Mouse (Mus musculus): Measurements from ENCODE around the gene Aagab. TPM values are rescaled to one million over a fixed set of nuclear protein-coding genes. Genes with fewer than 3 reads are reported as not detected.

Gene Aagab
- polyA plus RNA-seq, 1 experiment from 2014 or later: 55.4 TPM

DNA sequence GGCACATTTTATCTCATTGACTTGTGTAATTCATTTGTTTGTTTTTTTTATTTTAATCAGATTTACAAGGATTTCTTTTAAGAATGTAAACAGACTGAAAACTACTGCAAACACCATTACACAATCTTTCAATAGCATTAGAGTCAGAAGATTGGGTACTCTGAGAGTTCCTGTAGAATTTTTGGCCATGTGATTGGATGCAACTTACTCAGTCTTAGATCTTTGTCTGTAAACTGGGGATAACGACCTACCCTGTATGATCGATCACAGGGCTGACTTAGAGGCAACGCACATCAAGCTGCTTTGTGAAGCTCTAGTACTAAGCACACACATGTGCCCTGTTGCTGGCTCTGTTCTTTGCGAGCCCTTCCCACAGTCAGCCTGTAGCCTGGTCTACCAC lies 11.9 kb upstream of the Aagab start:
- no peak for ATAC-seq (ENCODE audit: low FRiP score)
- H3K36me3 ChIP-seq (ENCODE audit: control insufficient read depth, insufficient read depth, low read length): no peaks in the 10 kb centered on the region
- H3K27ac ChIP-seq (ENCODE audit: low read depth, low read length): no peak overlapping the region
- H3K9ac ChIP-seq (ENCODE audit: low read depth, low read length): no peak overlapping the region
- no peak overlapping the region for H3K4me3 ChIP-seq (ENCODE audit: low read depth, low read length)
- no peak overlapping the region for H3K4me2 ChIP-seq (replicated peaks; ENCODE audit: low read depth, low read length)
- H3K4me1 ChIP-seq (replicated peaks; ENCODE audit: control insufficient read depth, insufficient read depth, low read length): no peaks in the 10 kb centered on the region
- 97% methylated on average over 4 of the region's 4 CpGs for WGBS
- H3K9me3 ChIP-seq (ENCODE audit: control insufficient read depth, low read length): no peaks in the 10 kb centered on the region
- H3K27me3 ChIP-seq (ENCODE audit: control insufficient read depth, insufficient read depth, low read length): no peaks in the 10 kb centered on the region
- DNase-seq (ENCODE audit: low spot score): no peak

DNA sequence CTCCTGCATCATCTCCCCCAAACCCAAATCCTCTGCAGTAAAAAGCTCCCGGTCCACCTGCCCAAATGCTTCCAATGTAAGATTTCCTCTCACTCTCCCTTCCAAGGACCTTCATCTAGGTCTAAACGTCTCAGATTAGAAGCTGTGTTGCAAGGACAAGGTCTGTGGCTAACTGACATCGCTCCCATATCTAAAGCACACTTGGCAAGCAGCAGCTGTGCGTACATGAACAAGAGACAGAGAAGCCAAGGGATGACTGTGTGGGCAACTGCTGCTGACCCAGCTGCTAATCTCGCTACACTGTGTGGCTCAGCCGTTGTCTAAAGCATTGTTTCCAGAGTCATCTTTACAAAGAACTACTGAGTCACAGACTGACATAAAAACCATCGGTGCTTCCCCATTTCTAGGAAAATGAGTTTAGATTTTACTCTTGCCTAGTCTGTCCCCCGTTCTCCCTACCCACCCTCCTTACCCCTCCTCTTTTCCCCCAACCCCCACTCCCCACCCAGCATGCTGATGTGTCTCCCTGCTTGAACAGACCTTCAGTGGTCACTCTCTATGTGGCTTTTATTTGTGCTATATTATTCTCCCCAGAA lies 10.7 kb upstream of the Aagab start:
- DNase-seq (ENCODE audit: low spot score) (no peak), ATAC-seq (ENCODE audit: low FRiP score) (no peak)
- no peak overlapping the region for H3K27ac ChIP-seq (ENCODE audit: low read depth, low read length)
- H3K36me3 ChIP-seq (ENCODE audit: control insufficient read depth, insufficient read depth, low read length): no peaks in the 10 kb centered on the region
- H3K27me3 ChIP-seq (ENCODE audit: control insufficient read depth, insufficient read depth, low read length): no peaks in the 10 kb centered on the region
- no peak overlapping the region for H3K4me2 ChIP-seq (replicated peaks; ENCODE audit: low read depth, low read length)
- H3K9ac ChIP-seq (ENCODE audit: low read depth, low read length): no peak overlapping the region
- no peaks in the 10 kb centered on the region for H3K4me1 ChIP-seq (replicated peaks; ENCODE audit: control insufficient read depth, insufficient read depth, low read length)
- H3K9me3 ChIP-seq (ENCODE audit: control insufficient read depth, low read length): no peaks in the 10 kb centered on the region
- 92% methylated on average over 8 of the region's 8 CpGs for WGBS
- no peak overlapping the region for H3K4me3 ChIP-seq (ENCODE audit: low read depth, low read length)

DNA sequence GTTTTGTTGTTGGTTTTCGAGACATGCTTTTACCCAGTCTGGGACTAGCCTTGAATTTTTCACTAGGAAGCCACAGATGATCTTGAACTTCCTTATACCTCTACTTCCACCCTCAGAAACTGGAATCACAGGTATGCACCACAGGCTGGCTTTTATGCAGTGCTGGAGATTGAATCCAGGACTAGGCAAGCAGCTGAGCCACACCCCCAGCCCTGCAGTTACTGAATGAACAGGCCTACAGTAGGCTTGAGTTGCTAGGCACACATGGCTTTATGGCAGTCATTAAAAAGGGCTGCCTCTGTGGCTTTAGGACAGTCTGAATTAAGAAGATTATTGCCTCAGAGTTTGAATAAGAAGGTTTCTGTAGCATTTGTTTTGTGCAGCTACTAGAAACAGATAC lies 7.4 kb upstream of the Aagab start:
- H3K27ac ChIP-seq (ENCODE audit: low read depth, low read length): no peak overlapping the region
- WGBS: 100% methylated on average over 1 of the region's 1 CpGs
- no peak for ATAC-seq (ENCODE audit: low FRiP score)

DNA sequence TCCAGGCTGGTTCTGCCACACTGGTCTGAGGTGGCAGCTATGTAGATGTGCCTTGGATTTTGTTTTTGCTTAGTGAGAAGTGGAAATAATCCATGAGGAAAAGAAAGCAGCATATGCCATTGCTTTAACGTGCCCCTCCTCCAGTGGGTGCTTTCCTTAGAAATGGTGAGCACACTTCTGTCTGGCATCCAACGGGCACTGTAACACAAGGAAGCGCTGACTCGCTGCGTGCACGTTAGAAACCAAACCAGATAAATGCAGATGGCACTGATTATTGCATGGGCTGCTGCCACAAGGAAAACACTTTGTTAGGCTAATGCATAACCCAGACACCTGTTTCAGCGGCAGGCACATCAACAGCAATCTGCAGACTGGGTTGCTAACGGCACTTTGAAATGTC lies 6.8 kb upstream of the Aagab start:
- WGBS: 93% methylated on average over 8 of the region's 8 CpGs

More for the DNA sequence above, 7.4 kb upstream of the Aagab start:
- H3K9me3 ChIP-seq (ENCODE audit: control insufficient read depth, low read length): no peaks in the 10 kb centered on the region
- H3K9ac ChIP-seq (ENCODE audit: low read depth, low read length): no peak overlapping the region
- no peak overlapping the region for H3K4me2 ChIP-seq (replicated peaks; ENCODE audit: low read depth, low read length)
- no peaks in the 10 kb centered on the region for H3K36me3 ChIP-seq (ENCODE audit: control insufficient read depth, insufficient read depth, low read length)
- H3K4me1 ChIP-seq (replicated peaks; ENCODE audit: control insufficient read depth, insufficient read depth, low read length): no peaks in the 10 kb centered on the region
- DNase-seq (ENCODE audit: low spot score): no peak
- H3K4me3 ChIP-seq (ENCODE audit: low read depth, low read length): no peak overlapping the region
- no peaks in the 10 kb centered on the region for H3K27me3 ChIP-seq (ENCODE audit: control insufficient read depth, insufficient read depth, low read length)

DNA sequence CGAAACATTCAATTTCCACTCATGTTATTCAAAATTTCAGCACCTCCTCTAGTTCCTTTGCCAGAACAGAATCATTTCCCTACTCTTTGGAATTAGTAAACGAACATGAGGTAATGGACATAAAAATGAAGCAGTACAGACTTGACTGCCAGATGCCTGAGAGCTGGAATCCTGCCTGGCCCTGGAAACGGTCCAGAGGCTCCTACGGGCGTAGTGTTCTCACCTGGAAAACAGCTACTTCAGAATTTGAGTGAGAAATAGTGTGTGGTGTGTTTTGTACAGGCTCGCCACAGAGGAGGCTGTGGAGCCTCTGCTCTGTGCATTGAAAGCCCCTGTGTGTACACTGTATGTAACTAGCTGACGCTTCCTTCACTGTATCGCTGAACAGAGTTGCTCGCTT lies 5.8 kb upstream of the Aagab start:
- H3K36me3 ChIP-seq (ENCODE audit: control insufficient read depth, insufficient read depth, low read length): no peaks in the 10 kb centered on the region
- 92% methylated on average over 9 of the region's 9 CpGs for WGBS
- no peak for DNase-seq (ENCODE audit: low spot score)
- H3K4me3 ChIP-seq (ENCODE audit: low read depth, low read length): no peak overlapping the region
- H3K27ac ChIP-seq (ENCODE audit: low read depth, low read length): no peak overlapping the region
- H3K9me3 ChIP-seq (ENCODE audit: control insufficient read depth, low read length): no peaks in the 10 kb centered on the region
- no peak for ATAC-seq (ENCODE audit: low FRiP score)
- H3K4me1 ChIP-seq (replicated peaks; ENCODE audit: control insufficient read depth, insufficient read depth, low read length): no peaks in the 10 kb centered on the region
- H3K4me2 ChIP-seq (replicated peaks; ENCODE audit: low read depth, low read length): no peak overlapping the region
- H3K27me3 ChIP-seq (ENCODE audit: control insufficient read depth, insufficient read depth, low read length): no peaks in the 10 kb centered on the region
- no peak overlapping the region for H3K9ac ChIP-seq (ENCODE audit: low read depth, low read length)

More for the DNA sequence above, 6.8 kb upstream of the Aagab start:
- H3K27ac ChIP-seq (ENCODE audit: low read depth, low read length): no peak overlapping the region
- no peaks in the 10 kb centered on the region for H3K9me3 ChIP-seq (ENCODE audit: control insufficient read depth, low read length)
- DNase-seq (ENCODE audit: low spot score) (no peak), ATAC-seq (ENCODE audit: low FRiP score) (no peak)
- H3K36me3 ChIP-seq (ENCODE audit: control insufficient read depth, insufficient read depth, low read length): no peaks in the 10 kb centered on the region
- no peaks in the 10 kb centered on the region for H3K4me1 ChIP-seq (replicated peaks; ENCODE audit: control insufficient read depth, insufficient read depth, low read length)
- H3K4me3 ChIP-seq (ENCODE audit: low read depth, low read length): no peak overlapping the region
- H3K9ac ChIP-seq (ENCODE audit: low read depth, low read length): no peak overlapping the region
- H3K4me2 ChIP-seq (replicated peaks; ENCODE audit: low read depth, low read length): no peak overlapping the region
- no peaks in the 10 kb centered on the region for H3K27me3 ChIP-seq (ENCODE audit: control insufficient read depth, insufficient read depth, low read length)

DNA sequence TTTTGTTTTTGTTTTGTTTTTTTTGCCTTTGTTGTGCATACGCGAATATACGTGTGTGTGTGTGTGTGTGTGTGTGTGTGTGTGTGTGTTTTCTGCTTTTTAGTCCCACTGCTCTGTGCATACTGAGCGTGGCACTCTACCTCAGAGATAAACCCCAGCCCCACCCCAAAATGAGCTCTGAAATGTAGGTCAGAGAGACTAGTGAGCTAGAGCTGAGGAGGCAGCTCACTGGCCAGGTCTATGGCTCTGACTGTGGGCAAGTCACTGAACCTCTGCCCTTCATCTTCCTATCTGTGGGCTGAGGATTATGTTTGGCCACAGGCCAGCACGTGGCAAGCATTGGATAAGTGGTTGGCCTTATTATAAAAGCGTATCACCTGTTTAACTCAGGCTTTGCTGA lies 1.4 kb downstream of the Aagab start:
- no peaks in the 10 kb centered on the region; the same call in 1 of the 2 replicates for H3K4me1 ChIP-seq (replicated peaks; ENCODE audit: control insufficient read depth, insufficient read depth, low read length)
- DNase-seq (ENCODE audit: low spot score) (no peak), ATAC-seq (ENCODE audit: low FRiP score) (no peak)
- WGBS: 69% methylated on average over 6 of the region's 6 CpGs
- no peaks in the 10 kb centered on the region for H3K9me3 ChIP-seq (ENCODE audit: control insufficient read depth, low read length)
- no peaks in the 10 kb centered on the region for H3K27me3 ChIP-seq (ENCODE audit: control insufficient read depth, insufficient read depth, low read length)
- H3K27ac ChIP-seq (ENCODE audit: low read depth, low read length): no peak overlapping the region
- peak overlapping the region; percentile 41; the same call in 1 of the 2 replicates for H3K4me2 ChIP-seq (replicated peaks; ENCODE audit: low read depth, low read length)
- H3K36me3 ChIP-seq (ENCODE audit: control insufficient read depth, insufficient read depth, low read length): no peaks in the 10 kb centered on the region
- H3K4me3 ChIP-seq (ENCODE audit: low read depth, low read length): no peak overlapping the region
- no peak overlapping the region for H3K9ac ChIP-seq (ENCODE audit: low read depth, low read length)

DNA sequence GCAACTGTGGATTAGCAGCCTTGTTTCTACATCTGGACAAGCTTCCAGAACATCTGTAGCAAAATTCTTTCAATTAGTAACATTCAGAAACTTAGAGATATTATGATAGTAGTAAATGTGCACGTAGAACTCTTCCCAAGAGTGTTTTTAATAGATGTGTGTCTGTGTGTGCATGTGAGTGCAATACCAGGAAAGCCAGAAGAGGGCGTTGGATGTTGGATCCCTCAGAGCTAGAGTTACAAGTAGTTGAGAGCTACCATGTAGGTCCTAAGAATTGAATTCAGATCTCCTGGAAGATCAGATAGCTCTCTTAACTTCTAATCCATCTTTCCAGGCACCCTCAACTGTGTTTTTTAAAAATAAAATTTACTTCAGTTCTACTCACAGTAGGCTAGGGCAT lies 4.1 kb downstream of the Aagab start:
- H3K4me3 ChIP-seq (ENCODE audit: low read depth, low read length): no peak overlapping the region
- H3K4me2 ChIP-seq (replicated peaks; ENCODE audit: low read depth, low read length): no peak overlapping the region
- no peak overlapping the region for H3K27ac ChIP-seq (ENCODE audit: low read depth, low read length)
- no peaks in the 10 kb centered on the region for H3K36me3 ChIP-seq (ENCODE audit: control insufficient read depth, insufficient read depth, low read length)
- WGBS: 76% methylated on average over 2 of the region's 2 CpGs
- no peaks in the 10 kb centered on the region for H3K9me3 ChIP-seq (ENCODE audit: control insufficient read depth, low read length)
- H3K27me3 ChIP-seq (ENCODE audit: control insufficient read depth, insufficient read depth, low read length): no peaks in the 10 kb centered on the region
- no peak for ATAC-seq (ENCODE audit: low FRiP score)
- no peak for DNase-seq (ENCODE audit: low spot score)
- H3K4me1 ChIP-seq (replicated peaks; ENCODE audit: control insufficient read depth, insufficient read depth, low read length): peaks cover 6% of the 10 kb centered on the region
- no peak overlapping the region for H3K9ac ChIP-seq (ENCODE audit: low read depth, low read length)

DNA sequence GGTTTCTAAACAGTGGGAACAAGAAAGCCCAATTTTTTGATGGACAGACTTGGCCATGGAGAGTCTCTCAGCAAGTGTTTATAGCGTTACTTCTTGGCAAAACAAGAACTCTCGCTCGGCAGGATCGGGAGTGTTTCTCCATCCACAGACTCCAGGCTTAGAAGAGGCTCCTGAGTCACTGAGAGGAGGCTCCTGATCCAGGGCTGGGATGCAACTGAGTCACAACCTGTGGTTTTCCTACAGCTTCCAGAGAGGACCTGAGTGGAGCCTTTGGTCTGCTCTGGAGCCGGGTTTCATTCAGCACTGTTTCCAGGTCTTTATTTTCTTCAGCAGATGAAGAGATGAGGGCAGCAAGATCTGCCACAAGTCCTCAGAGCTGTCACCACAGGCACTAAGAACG lies 5.5 kb downstream of the Aagab start:
- H3K36me3 ChIP-seq (ENCODE audit: control insufficient read depth, insufficient read depth, low read length): no peaks in the 10 kb centered on the region
- DNase-seq (ENCODE audit: low spot score) (no peak), ATAC-seq (ENCODE audit: low FRiP score) (no peak)
- H3K4me1 ChIP-seq (replicated peaks; ENCODE audit: control insufficient read depth, insufficient read depth, low read length): peaks cover 6% of the 10 kb centered on the region
- H3K27ac ChIP-seq (ENCODE audit: low read depth, low read length): no peak overlapping the region
- no peak overlapping the region for H3K4me3 ChIP-seq (ENCODE audit: low read depth, low read length)
- H3K9ac ChIP-seq (ENCODE audit: low read depth, low read length): no peak overlapping the region
- no peaks in the 10 kb centered on the region for H3K9me3 ChIP-seq (ENCODE audit: control insufficient read depth, low read length)
- no peaks in the 10 kb centered on the region for H3K27me3 ChIP-seq (ENCODE audit: control insufficient read depth, insufficient read depth, low read length)
- H3K4me2 ChIP-seq (replicated peaks; ENCODE audit: low read depth, low read length): no peak overlapping the region
- WGBS: 81% methylated on average over 6 of the region's 6 CpGs

DNA sequence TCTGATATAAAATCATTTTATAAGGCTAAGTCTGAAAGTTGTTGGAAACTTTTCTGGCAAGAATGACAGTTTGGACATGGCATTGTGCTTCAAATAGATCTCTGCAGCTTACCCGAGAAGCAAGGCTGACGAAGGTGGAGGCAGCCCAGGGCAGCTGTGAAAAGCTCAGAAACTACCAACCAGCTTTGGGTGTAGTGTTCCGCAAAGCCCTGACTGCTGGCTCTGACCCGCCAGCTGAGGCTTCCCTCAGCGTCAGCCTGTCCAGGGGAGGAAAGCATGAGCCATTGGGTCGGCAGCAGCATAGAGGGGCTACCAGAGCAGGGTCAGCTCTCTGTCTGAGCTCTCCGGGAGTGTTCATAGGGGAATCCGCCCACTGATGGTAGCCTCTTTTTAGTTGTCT lies 6.8 kb downstream of the Aagab start:
- H3K27ac ChIP-seq (ENCODE audit: low read depth, low read length): no peak overlapping the region
- no peaks in the 10 kb centered on the region for H3K36me3 ChIP-seq (ENCODE audit: control insufficient read depth, insufficient read depth, low read length)
- H3K4me1 ChIP-seq (replicated peaks; ENCODE audit: control insufficient read depth, insufficient read depth, low read length): peaks cover 9% of the 10 kb centered on the region
- WGBS: 67% methylated on average over 8 of the region's 8 CpGs
- no peak for ATAC-seq (ENCODE audit: low FRiP score)
- no peak for DNase-seq (ENCODE audit: low spot score)
- H3K9ac ChIP-seq (ENCODE audit: low read depth, low read length): no peak overlapping the region
- no peak overlapping the region for H3K4me2 ChIP-seq (replicated peaks; ENCODE audit: low read depth, low read length)
- H3K9me3 ChIP-seq (ENCODE audit: control insufficient read depth, low read length): no peaks in the 10 kb centered on the region
- no peak overlapping the region for H3K4me3 ChIP-seq (ENCODE audit: low read depth, low read length)
- H3K27me3 ChIP-seq (ENCODE audit: control insufficient read depth, insufficient read depth, low read length): no peaks in the 10 kb centered on the region

All from hindbrain, embryonic 11.5 days (tissue).